Mouse (Mus musculus) gastrocnemius, adult 18-20 months (tissue): ENCODE data around the gene Cemip. TPM values are rescaled to one million over a fixed set of nuclear protein-coding genes. Genes with fewer than 3 reads are reported as not detected.

Experiments
- DNase-seq: peaks from one replicate; pipeline ENCODE4 v3.0.0; 2021; ENCODE audit warnings: low spot score
- total RNA-seq, 2 experiments: library from RNA; stranded (reverse); gene quantifications; 2 replicates each; pipeline ENCODE4 v1.2.3; 2021

The Cemip gene
- total RNA-seq, 2 experiments from 2014 or later: not detected

GRCm38 (mm10) chr7:84028368-84028767, 57.9 kb downstream of the Cemip start:
- DNase-seq: no peak

GRCm38 (mm10) chr7:84026950-84027585, 59.2 kb downstream of the Cemip start:
- DNase-seq: no peak

- DNase-seq: no peak
These were observed 60.2 kb downstream of the Cemip start for GRCm38 (mm10) chr7:84026090-84026489.

- no peak for DNase-seq
These were observed 62.8 kb downstream of the Cemip start for GRCm38 (mm10) chr7:84023466-84023865.

GRCm38 (mm10) chr7:84022462-84022861, 63.8 kb downstream of the Cemip start:
- no peak for DNase-seq

- DNase-seq: no peak
These were observed 66.9 kb downstream of the Cemip start for GRCm38 (mm10) chr7:84019381-84019780.

- peak; percentile 49 for DNase-seq
These were observed 67.7 kb downstream of the Cemip start for GRCm38 (mm10) chr7:84018291-84019266.

- DNase-seq: no peak
These were observed 71.3 kb downstream of the Cemip start for GRCm38 (mm10) chr7:84015050-84015449.

GRCm38 (mm10) chr7:84013656-84014055, 72.6 kb downstream of the Cemip start:
- DNase-seq: peak; percentile 54

GRCm38 (mm10) chr7:84004357-84004756, 81.9 kb downstream of the Cemip start:
- no peak for DNase-seq

- DNase-seq: no peak
These were observed 84.8 kb downstream of the Cemip start for GRCm38 (mm10) chr7:84001516-84001915.

GRCm38 (mm10) chr7:84000671-84001070, 85.6 kb downstream of the Cemip start:
- DNase-seq: no peak

- no peak for DNase-seq
These were observed 86.7 kb downstream of the Cemip start for GRCm38 (mm10) chr7:83999647-84000046.

GRCm38 (mm10) chr7:83994348-83994747, 92.0 kb downstream of the Cemip start:
- no peak for DNase-seq

GRCm38 (mm10) chr7:83989294-83989693, 97.0 kb downstream of the Cemip start:
- no peak for DNase-seq

GRCm38 (mm10) chr7:83985751-83986150, 100.6 kb downstream of the Cemip start:
- no peak for DNase-seq

- no peak for DNase-seq
These were observed 103.7 kb downstream of the Cemip start for GRCm38 (mm10) chr7:83982566-83982965.

- DNase-seq: no peak
These were observed 107.3 kb downstream of the Cemip start for GRCm38 (mm10) chr7:83978945-83979536.

GRCm38 (mm10) chr7:83978410-83978809, 107.9 kb downstream of the Cemip start:
- DNase-seq: no peak

GRCm38 (mm10) chr7:83976413-83976958, 109.8 kb downstream of the Cemip start:
- DNase-seq: no peak

GRCm38 (mm10) chr7:83975283-83975682, 111.0 kb downstream of the Cemip start:
- DNase-seq: no peak

GRCm38 (mm10) chr7:83972485-83972884, 113.8 kb downstream of the Cemip start:
- no peak for DNase-seq
